Mouse (Mus musculus) gastrocnemius, adult 18-20 months (tissue): ENCODE results near the gene Iqgap2. TPM values are rescaled to one million over a fixed set of nuclear protein-coding genes. Genes with fewer than 3 reads are reported as not detected.

Experiments
- DNase-seq: peaks from one replicate; pipeline ENCODE4 v3.0.0; 2021; ENCODE audit warnings: low spot score
- total RNA-seq, 2 experiments: library from RNA; stranded (reverse); gene quantifications; 2 replicates each; pipeline ENCODE4 v1.2.3; 2021

Gene Iqgap2
- total RNA-seq, 2 experiments from 2014 or later: 1.0 to 1.5 TPM

- no peak for DNase-seq
Measured at GRCm38 (mm10) chr13:95884455-95884854, 7.3 kb downstream of the Iqgap2 start.

- DNase-seq: no peak
Measured at GRCm38 (mm10) chr13:95882001-95882400, 9.7 kb downstream of the Iqgap2 start.

GRCm38 (mm10) chr13:95881427-95881826 lies 10.3 kb downstream of the Iqgap2 start:
- no peak for DNase-seq

GRCm38 (mm10) chr13:95880633-95881032 lies 11.1 kb downstream of the Iqgap2 start:
- DNase-seq: no peak

- DNase-seq: no peak
Measured at GRCm38 (mm10) chr13:95871993-95872392, 19.7 kb downstream of the Iqgap2 start.

GRCm38 (mm10) chr13:95870626-95871025 lies 21.1 kb downstream of the Iqgap2 start:
- no peak for DNase-seq

DNA sequence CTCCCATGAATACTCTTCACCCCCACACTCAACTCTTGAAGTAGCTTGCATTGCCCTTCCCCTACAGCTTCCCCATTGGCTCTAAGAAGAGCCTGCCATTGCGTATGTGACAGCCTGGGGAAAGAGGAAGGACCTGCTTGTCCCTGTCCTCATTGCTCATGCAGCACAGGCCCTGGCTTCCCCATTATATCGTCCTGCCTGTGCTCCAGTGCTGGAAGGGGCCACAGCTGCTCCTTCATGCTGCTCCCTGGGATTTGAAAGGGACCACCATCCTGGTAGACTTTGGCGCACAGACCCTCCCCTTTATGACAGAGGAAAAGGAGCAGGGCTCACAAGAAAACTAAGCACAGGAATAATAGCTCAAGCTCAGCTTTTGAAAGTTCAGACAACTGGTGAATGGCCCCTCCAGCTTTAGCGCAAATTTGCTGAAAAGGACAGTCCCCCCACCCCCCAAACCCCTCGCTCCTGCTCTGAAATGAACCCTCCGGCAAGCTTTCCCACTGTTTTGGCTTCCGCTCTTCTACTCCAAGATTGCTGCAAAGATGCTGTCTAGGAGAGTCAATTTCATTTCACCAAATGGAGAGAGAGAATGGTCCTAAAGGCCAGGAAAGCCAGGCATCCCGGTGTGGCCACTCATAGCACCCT lies 22.7 kb downstream of the Iqgap2 start:
- DNase-seq: no peak

DNA sequence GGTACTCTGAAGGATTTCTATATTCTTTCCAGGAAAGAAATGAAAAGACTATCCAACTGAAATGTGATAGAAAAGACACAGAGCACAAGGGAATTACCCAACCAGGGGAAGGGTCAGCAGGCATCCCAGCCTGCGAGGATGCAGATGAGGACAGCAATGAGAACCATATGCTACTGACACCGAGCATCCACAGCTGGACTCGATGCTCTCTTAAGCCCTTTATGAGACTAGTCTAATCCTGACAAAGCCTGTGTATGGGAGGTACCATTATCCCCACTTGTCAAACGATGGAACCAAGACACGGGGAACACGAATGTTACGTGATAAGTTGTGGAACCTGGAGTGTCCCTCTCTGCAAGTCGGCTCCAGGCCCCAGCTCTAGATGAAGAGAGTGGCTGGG lies 29.5 kb downstream of the Iqgap2 start:
- no peak for DNase-seq

DNA sequence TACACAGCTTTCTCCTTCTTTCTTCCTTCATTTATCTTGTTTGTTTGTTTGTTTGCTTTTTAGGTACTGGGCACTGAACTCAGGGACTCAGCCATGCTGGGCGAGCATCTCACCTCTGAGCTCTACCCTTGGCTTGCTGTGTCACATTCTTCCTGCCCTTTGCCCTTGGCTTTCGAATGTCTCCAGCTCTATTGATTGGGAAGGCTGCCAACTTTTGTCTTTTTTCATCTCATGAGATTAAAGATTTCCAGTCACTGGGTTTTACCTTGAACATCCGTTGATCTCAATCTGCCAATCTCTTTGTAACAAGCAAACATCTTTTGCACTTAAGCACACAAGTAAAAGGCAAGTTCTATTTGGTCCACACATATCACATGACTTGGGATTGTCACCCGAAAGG lies 32.5 kb downstream of the Iqgap2 start:
- no peak for DNase-seq

- no peak for DNase-seq
Measured at GRCm38 (mm10) chr13:95858866-95859265, 32.9 kb downstream of the Iqgap2 start.

DNA sequence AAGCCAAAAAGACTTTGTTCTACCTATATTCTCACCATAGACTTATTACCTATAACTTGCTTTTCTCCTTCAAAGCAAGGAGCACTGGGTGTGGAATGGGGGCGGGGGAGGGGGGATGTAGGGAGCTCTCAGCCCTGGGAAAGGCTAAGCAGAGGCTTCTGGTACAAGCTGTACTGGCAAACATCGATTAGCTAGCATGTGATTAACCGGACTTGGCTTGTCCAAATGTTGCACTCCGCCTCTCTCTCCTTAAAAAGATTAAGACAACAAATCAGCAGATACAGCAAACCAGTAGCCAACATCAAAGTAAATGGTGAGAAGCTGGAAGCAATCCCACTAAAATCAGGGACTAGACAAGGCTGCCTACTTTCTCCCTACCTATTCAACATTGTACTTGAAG lies 36.2 kb downstream of the Iqgap2 start:
- no peak for DNase-seq

DNA sequence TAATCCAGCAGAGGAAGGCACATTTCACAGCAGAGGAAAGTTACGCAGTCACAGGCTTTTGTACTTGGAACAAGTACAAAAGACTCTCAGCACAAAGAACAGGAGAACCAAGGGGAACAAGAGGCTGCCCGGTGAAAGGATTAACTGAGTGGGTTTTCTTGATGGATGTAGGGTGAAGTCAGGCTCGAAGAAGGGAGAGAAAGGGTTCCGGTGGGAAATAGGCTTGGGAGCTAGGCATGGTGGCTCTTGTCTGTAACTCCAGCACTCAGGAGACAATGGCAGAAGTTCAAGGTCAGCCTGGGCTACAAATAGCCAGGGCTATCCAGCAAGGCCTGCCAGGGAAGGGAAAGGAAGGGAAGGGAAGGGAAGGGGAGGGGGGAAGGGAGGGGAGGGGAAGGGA lies 40.1 kb downstream of the Iqgap2 start:
- DNase-seq: no peak

DNA sequence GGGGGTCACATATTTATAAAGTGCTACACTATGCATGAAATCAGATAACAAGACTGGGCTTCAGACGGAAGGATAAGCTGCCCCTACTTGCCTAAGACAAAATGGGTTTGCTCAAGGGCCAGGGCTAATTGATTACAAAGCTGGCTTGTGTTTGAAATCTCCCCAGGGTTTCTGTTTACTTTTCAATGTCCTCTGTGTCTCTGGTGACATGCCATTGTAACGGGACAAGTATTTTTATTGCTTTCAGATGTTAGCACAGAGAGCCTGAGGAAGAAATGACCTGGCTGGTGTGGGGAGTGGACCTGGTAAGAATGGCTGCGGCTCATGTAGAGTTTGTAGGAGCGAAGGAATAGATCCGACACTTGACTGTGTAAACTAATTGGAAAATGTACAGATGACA lies 41.3 kb downstream of the Iqgap2 start:
- no peak for DNase-seq

DNA sequence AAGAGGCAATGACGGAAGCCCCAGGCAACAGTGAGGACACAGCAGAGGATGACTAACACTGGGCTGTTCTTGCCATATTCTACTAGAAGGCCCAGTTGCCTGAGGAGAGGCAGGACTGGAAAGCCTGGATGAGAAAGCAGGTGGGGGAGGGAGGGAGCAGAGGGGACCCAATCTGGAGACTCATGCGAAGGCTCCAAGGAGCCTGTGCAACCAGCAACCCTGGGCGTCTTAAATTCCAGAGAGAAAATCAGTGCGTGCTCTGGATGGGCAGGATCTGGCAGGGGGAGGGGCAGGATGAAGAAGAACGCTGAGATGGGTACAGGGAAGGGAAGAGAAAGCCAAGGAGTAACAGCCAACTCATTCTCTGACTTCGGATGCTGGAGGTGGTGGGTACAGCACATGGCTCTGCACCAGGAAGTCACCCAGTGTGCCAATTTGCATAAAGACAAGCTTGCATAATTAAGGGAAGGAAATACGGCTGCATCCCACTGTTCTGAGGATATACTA lies 42.2 kb downstream of the Iqgap2 start:
- DNase-seq: no peak

DNA sequence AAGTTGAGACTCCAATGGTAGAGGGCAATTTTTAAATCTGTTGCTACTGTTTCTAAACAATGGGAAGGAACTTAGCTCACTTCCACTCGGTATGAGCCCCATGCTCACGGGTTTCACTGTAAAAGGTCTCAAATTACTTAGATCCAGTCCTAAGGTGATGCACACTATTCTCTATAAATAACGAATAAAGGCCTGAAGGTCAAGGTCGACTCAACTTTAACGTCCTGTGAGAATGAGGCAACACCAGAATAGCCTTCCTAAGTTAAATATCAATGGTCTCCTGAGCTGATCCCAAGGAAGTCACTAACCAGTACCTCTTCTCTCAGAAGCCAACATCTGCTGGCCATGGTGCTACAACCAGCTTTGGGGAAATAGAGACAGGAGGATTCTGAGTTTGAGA lies 45.4 kb downstream of the Iqgap2 start:
- DNase-seq: no peak

DNA sequence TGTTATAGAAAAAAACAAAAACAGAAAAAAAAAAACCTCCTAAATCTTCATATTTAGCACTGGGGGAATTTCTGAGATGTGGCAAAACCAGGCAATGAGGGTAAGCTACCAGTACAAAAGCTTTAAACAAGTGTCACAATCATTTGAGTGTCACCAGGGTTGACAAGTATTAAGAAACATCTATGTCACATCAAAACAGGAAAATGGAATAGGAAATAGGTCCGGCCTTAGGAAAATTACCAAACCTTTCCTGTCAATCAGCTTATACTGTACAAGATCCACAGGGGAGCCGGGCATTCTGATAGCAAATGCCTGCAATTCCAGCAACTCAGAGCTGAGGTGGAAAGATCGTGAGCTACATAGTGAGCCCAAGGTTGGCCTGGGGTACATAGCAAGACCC lies 46.8 kb downstream of the Iqgap2 start:
- DNase-seq: no peak

DNA sequence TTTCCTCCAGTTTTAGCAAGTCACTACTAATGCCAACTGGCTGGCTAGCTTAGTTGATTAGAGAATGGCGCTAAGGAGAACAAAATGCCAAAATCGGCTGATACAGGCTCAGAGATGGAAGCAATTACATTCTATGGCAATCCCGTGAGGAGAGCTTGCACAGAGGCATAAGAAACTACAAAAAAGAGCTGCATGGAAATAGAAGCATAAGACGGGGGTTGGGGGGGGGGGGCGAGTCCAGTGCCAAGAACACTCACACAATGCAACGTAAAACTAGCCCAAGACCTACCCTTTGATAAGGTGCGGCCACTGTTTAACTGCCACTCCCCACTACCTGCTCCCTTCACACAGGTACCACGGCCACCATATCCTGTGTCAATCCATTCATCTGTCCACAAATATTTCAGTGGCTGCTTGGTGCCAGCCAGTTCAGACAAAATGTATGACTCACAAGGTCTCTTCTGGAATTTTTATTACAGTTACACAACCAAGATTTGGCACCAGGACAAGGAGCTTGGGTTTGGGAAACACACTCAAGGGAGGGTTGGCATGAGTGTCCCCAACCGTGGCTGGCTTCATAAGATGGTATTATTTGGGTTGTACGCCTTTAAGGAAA lies 48.2 kb downstream of the Iqgap2 start:
- no peak for DNase-seq

- no peak for DNase-seq
Measured at GRCm38 (mm10) chr13:95842803-95843202, 48.9 kb downstream of the Iqgap2 start.

DNA sequence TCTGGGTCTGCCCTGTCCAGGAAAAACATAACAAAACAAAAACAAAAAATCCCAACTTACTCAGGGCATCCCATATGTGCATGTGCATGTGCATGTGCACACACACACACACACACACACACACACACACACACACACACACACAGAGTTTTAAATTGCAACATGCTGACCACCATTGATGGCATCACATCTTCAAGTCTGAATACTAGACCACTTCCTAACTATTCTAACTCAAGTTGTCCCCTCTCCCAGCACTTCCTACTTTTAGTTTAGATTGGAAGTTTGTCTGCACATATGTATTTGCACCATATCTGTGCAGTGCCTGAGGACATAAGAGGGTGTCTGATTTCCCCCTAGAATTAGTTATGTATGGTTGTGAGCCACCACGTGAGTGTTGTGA lies 49.8 kb downstream of the Iqgap2 start:
- DNase-seq: no peak

DNA sequence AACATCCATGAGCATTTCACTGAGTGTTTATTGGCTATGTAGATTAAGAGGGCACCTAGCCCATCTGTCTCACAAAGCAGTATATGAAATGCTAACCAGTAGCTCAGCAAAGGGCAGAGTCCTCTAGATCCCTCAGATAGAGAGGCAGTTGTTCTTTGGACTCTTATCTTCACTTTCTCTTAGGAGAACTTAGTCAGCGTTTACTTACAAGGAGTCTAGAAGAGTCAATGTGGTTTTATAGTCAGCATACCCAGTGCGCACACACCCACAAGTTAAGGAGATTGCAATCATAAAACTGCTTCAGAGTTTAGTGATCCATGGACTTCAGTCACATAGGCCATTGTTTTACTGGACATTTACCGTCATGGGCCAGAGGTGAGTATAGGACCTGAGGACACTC lies 54.8 kb downstream of the Iqgap2 start:
- no peak for DNase-seq

DNA sequence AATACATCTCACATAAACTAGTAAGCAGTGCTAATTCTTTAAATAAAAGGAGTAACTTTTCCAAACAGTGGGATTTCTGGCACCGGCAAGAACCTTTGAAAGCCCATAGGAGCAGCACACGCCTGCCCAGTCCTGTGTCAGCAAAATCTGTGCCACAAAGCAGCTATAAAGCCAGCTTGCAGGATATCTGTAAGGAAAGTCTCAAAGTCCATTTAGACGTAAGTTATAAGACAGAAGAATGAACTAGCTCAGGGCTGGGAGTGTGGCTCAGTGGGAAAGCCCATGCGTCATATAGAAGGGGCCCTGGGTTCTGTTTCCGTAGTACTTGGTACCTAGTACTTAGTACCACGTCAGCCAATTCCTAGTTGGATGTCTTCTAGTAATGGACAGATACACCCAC lies 58.2 kb downstream of the Iqgap2 start:
- DNase-seq: no peak

DNA sequence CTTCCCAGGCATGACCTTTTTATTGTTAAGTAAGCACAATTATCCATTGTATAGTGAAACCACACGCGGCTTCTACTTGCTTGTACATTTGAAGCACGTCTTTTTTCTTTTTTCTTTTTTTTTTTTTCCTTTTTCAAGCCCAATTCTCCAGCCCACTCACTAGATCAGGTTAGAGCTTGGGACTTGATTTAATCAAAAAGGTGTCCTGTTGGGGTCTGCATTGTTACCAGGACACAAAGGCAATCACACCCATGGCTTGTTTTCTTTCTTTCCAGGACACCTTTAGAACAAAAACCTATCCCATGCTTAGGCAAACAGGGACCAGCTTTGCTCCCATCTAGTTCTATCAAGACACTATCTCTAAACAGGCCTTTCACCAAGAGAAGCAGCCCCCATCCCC lies 59.0 kb downstream of the Iqgap2 start:
- no peak for DNase-seq

DNA sequence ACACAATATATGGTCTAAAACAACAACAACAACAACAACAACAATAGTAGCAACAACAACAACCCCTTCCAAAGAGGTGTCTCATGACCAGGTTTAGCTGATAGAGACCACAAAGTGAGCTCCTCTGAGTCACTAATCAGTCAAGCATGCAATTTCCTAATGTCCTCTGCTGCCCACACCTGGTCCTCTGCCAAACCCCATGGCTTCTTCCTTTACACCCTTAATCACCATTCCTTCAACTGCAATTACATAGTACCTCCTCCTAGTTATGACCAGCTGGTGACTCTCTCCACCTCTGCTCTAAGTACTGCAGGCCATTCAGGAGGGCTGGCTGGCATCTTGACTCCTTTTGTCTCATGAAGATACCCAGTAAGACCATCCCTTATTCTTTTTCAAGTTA lies 60.0 kb downstream of the Iqgap2 start:
- no peak for DNase-seq
